Mouse (Mus musculus): ENCODE results near the gene Cdyl.

DNA sequence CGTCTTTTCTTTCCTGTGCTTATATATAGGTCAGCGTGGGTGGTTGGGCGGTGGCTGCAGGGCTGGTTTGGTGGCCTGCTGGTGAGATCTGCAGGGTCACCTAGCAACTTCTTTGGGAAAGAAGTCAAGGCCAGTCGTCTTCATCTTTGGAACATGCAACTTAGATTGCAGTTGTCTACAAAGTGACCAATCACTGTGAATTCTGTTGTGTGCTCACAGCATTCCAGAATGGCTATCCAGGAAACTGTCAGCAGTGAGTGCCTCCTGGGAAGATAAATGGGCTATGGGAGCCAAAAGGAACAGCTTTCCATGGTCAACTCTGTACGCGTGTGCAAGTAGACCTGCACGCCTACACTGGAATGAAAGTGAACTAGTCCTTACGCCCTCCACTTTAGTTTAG lies 26.6 kb downstream of the Cdyl start:
- TF ChIP-seq CTCF (IDR thresholded peaks at IDR 0.05; ENCODE audit: extremely low read depth, insufficient read depth, low read length) (no peak), POLR2A (IDR thresholded peaks at IDR 0.05; ENCODE audit: extremely low read depth, insufficient read depth, low read length) (no peak)

Measured in cortical plate, adult 2 months (tissue).